ENCODE assay signal across 8 mouse cellular contexts in genomic region chr5:140890050-140890449, GRCm38 (mm10). TPM values are rescaled to one million over a fixed set of nuclear protein-coding genes. Genes with fewer than 3 reads are reported as not detected.
A peak's percentile ranks its signal among the peaks of the same experiment; 100 is the strongest.
DNase-seq lines count a peak whose midpoint lies in the region; ATAC-seq and TF ChIP-seq lines count a peak whose summit lies in the region.

No protein-coding gene starts in this region.

- H3K36me3 ChIP-seq in midbrain, embryonic 16.5 days (ENCODE audit: control insufficient read depth, insufficient read depth, low read length) = no peaks in the 10 kb centered on the region
- no peaks in the 10 kb centered on the region for H3K36me3 ChIP-seq in midbrain, embryonic 11.5 days (ENCODE audit: control insufficient read depth, insufficient read depth, low read length)
- no peaks in the 10 kb centered on the region for H3K36me3 ChIP-seq in hindbrain, postnatal 0 days (ENCODE audit: insufficient read depth, low read length)
- H3K36me3 ChIP-seq in stomach, embryonic 14.5 days (ENCODE audit: control insufficient read depth, insufficient read depth, low read length) = no peaks in the 10 kb centered on the region

- DNase-seq in cerebellum, postnatal 10 days = peak; percentile 38 to 50
- no peak for DNase-seq in cerebellum, adult 9-11 months
- no peak for DNase-seq in midbrain, embryonic 11.5 days (ENCODE audit: low spot score, missing footprints)
- peak; percentile 46 for DNase-seq in hindbrain, postnatal 0 days (ENCODE audit: low spot score)
- DNase-seq in c-Kit-positive CD71-positive TER-119-positive erythroid progenitor cells, embryonic 14.5 days (ENCODE audit: low spot score) = no peak
- no peak for DNase-seq in T-cell, adult 2 months (ENCODE audit: low spot score)

- H3K4me1 ChIP-seq in midbrain, embryonic 16.5 days (ENCODE audit: control insufficient read depth, insufficient read depth, low read length) = no peaks in the 10 kb centered on the region
- H3K4me1 ChIP-seq in midbrain, embryonic 11.5 days (ENCODE audit: control insufficient read depth, insufficient read depth, low read length) = no peaks in the 10 kb centered on the region
- H3K4me1 ChIP-seq in hindbrain, postnatal 0 days (ENCODE audit: insufficient read depth, low read length) = no peaks in the 10 kb centered on the region
- peaks cover 8% of the 10 kb centered on the region; the same call in 1 of the 2 replicates for H3K4me1 ChIP-seq in stomach, embryonic 14.5 days (ENCODE audit: control insufficient read depth, insufficient read depth, low read length)

- no peak overlapping the region for H3K9ac ChIP-seq in midbrain, embryonic 16.5 days (ENCODE audit: low read depth, low read length)
- no peak overlapping the region for H3K9ac ChIP-seq in midbrain, embryonic 11.5 days (ENCODE audit: low read length)
- H3K9ac ChIP-seq in hindbrain, postnatal 0 days (replicated peaks; ENCODE audit: low read length) = no peak overlapping the region
- H3K9ac ChIP-seq in stomach, embryonic 14.5 days (replicated peaks; ENCODE audit: low read depth, low read length) = no peak overlapping the region

- no peak overlapping the region for H3K4me2 ChIP-seq in midbrain, embryonic 16.5 days (ENCODE audit: low read length)
- no peak overlapping the region for H3K4me2 ChIP-seq in midbrain, embryonic 11.5 days
- no peak overlapping the region for H3K4me2 ChIP-seq in hindbrain, postnatal 0 days (ENCODE audit: low read depth, low read length)
- H3K4me2 ChIP-seq in stomach, embryonic 14.5 days (replicated peaks; ENCODE audit: low read depth, low read length) = no peak overlapping the region

- peak overlapping the region; percentile 32; the same call in 1 of the 2 replicates for H3K27ac ChIP-seq in midbrain, embryonic 16.5 days (ENCODE audit: low read length)
- no peak overlapping the region for H3K27ac ChIP-seq in midbrain, embryonic 11.5 days (ENCODE audit: low read depth, low read length)
- no peak overlapping the region for H3K27ac ChIP-seq in hindbrain, postnatal 0 days
- H3K27ac ChIP-seq in stomach, embryonic 14.5 days (ENCODE audit: low read length) = peak overlapping the region; percentile 16; the same call in 1 of the 2 replicates

- H3K9me3 ChIP-seq in midbrain, embryonic 16.5 days (replicated peaks; ENCODE audit: control insufficient read depth, low read length, poor library complexity, severe bottlenecking) = no peaks in the 10 kb centered on the region
- no peaks in the 10 kb centered on the region for H3K9me3 ChIP-seq in midbrain, embryonic 11.5 days (ENCODE audit: control insufficient read depth, low read length)
- H3K9me3 ChIP-seq in hindbrain, postnatal 0 days (ENCODE audit: low read length) = no peaks in the 10 kb centered on the region
- H3K9me3 ChIP-seq in stomach, embryonic 14.5 days (ENCODE audit: control insufficient read depth, low read depth, low read length) = no peaks in the 10 kb centered on the region

- TF ChIP-seq CTCF in hindbrain, postnatal 0 days (IDR thresholded peaks at IDR 0.05; ENCODE audit: low read depth) = no peak

- WGBS in midbrain, embryonic 16.5 days = 64% methylated on average over 14 of the region's 14 CpGs
- 72% methylated on average over 14 of the region's 14 CpGs for WGBS in midbrain, embryonic 11.5 days
- WGBS in hindbrain, postnatal 0 days = 46% methylated on average over 14 of the region's 14 CpGs
- WGBS in stomach, embryonic 14.5 days = 40% methylated on average over 14 of the region's 14 CpGs

- ATAC-seq in midbrain, embryonic 16.5 days = no peak
- ATAC-seq in midbrain, embryonic 11.5 days (ENCODE audit: low FRiP score) = no peak
- peak; percentile 64 for ATAC-seq in hindbrain, postnatal 0 days
- ATAC-seq in stomach, embryonic 14.5 days (ENCODE audit: insufficient number of reproducible peaks, insufficient read depth, low FRiP score, low read depth) = peak; percentile 60; the same call in 1 of the 2 replicates

- no peaks in the 10 kb centered on the region for H3K27me3 ChIP-seq in midbrain, embryonic 16.5 days (ENCODE audit: control insufficient read depth, insufficient read depth, low read depth, low read length)
- no peaks in the 10 kb centered on the region for H3K27me3 ChIP-seq in midbrain, embryonic 11.5 days (ENCODE audit: control insufficient read depth, insufficient read depth, low read length)
- H3K27me3 ChIP-seq in hindbrain, postnatal 0 days (ENCODE audit: insufficient read depth, low read length) = no peaks in the 10 kb centered on the region
- no peaks in the 10 kb centered on the region for H3K27me3 ChIP-seq in stomach, embryonic 14.5 days (ENCODE audit: control insufficient read depth, insufficient read depth, low read length)

- H3K4me3 ChIP-seq in midbrain, embryonic 16.5 days (ENCODE audit: low read depth, low read length) = no peak overlapping the region
- H3K4me3 ChIP-seq in midbrain, embryonic 11.5 days (ENCODE audit: low read depth, low read length) = no peak overlapping the region
- no peak overlapping the region for H3K4me3 ChIP-seq in hindbrain, postnatal 0 days (ENCODE audit: low read length)
- no peak overlapping the region for H3K4me3 ChIP-seq in stomach, embryonic 14.5 days (ENCODE audit: low read depth, low read length)

RNA-seq across cellular contexts. Expression of gene Gna12, which starts 59.8 kb away (rescaled TPM):
- 9.3 and 11.0 TPM in 2 replicates for polyA plus RNA-seq in midbrain, embryonic 16.5 days (2015; fragmentation: Nextera tagmentation; extraction: Ambion mirVana)
- polyA plus RNA-seq in midbrain, embryonic 11.5 days (2014; fragmentation: Nextera tagmentation; extraction: Ambion mirVana) = 25.8 and 33.4 TPM in 2 replicates
- 201 and 208 TPM in 2 replicates for total RNA-seq in hindbrain, postnatal 0 days (2014; rRNA removed)
- polyA plus RNA-seq in hindbrain, postnatal 0 days (2015; fragmentation: Nextera tagmentation; extraction: Ambion mirVana) = 32.8 and 35.9 TPM in 2 replicates
- 16.2 and 17.2 TPM in 2 replicates for polyA plus RNA-seq in stomach, embryonic 14.5 days (2014; fragmentation: Nextera tagmentation; extraction: Ambion mirVana)

Comparison
In these comparisons a context has a peak if more than half of its experiments do, and no peak if none do; other contexts are left out.
1. DNase-seq: peak in cerebellum, postnatal 10 days (2 of 2) and hindbrain, postnatal 0 days (single experiment); none in cerebellum, adult 9-11 months (single experiment), midbrain, embryonic 11.5 days (single experiment), c-Kit-positive CD71-positive TER-119-positive erythroid progenitor cells, embryonic 14.5 days (single experiment) and T-cell, adult 2 months (single experiment).
2. H3K27ac ChIP-seq: peak in midbrain, embryonic 16.5 days (single experiment) and stomach, embryonic 14.5 days (single experiment); none in midbrain, embryonic 11.5 days (single experiment) and hindbrain, postnatal 0 days (single experiment).
3. ATAC-seq: peak in hindbrain, postnatal 0 days (single experiment) and stomach, embryonic 14.5 days (single experiment); none in midbrain, embryonic 16.5 days (single experiment) and midbrain, embryonic 11.5 days (single experiment).